Mouse (Mus musculus) gastrocnemius, adult 8-10 months (tissue): ENCODE results near the gene Car2. TPM values are rescaled to one million over a fixed set of nuclear protein-coding genes. Genes with fewer than 3 reads are reported as not detected.

Source experiments
- DNase-seq, 2 experiments: peaks; one replicate each; pipeline ENCODE4 v3.0.0; 2022; ENCODE audit warnings: low spot score in 2 of 2
- total RNA-seq, 4 experiments: library from RNA; stranded (reverse); gene quantifications; 2 replicates each; pipeline ENCODE4 v1.2.4; 2022

The Car2 gene
- total RNA-seq, 4 experiments from 2014 or later: 14.3 to 25.3 (median 18.2) TPM

GRCm38 (mm10) chr3:14945627-14946026, 59.6 kb downstream of the Car2 start:
- no peak for DNase-seq

- no peak for DNase-seq
These were observed 62.2 kb downstream of the Car2 start for GRCm38 (mm10) chr3:14948067-14948800.

- no peak for DNase-seq
These were observed 64.0 kb downstream of the Car2 start for GRCm38 (mm10) chr3:14950031-14950430.

Other genes starting within 250 kb of the Car2 start
- under 1 TPM; 0.41 to 0.72 (median 0.52) TPM for gene Car13, start 244.5 kb upstream of the Car2 start, total RNA-seq
- under 1 TPM in 2 of 4 experiments, not detected in 2; 0.31 to 0.56 TPM for gene Car1, start 77.9 kb upstream of the Car2 start, total RNA-seq
- 1,000 to 10,000 TPM in 3 of 4 experiments, 100 to 1,000 TPM in 1; 906 to 1,729 (median 1,130) TPM for gene Car3, start 22.8 kb upstream of the Car2 start, total RNA-seq